Mouse (Mus musculus) right cerebral cortex, postnatal 25 days (tissue): ENCODE results near the gene Dppa2.
"Not testable (repeated sequence)": the region's sequence is repeated elsewhere in the genome, so short reads cannot be mapped to it uniquely, and the experiment has no call there.

Experiments
- DNase-seq: peaks from one replicate; pipeline ENCODE4 v3.0.0; 2022

Gene Dppa2

GRCm38 (mm10) chr16:48303509-48303908 is at the start of gene Dppa2:
Gene Dppa2 (plus strand): TSS chr16:48303908.
- DNase-seq = no peak

GRCm38 (mm10) chr16:48254584-48254983 is 49.1 kb upstream of the Dppa2 start:
- DNase-seq = no peak

GRCm38 (mm10) chr16:48259519-48259918 is 44.2 kb upstream of the Dppa2 start:
- no peak for DNase-seq

GRCm38 (mm10) chr16:48262901-48263300 is 40.8 kb upstream of the Dppa2 start:
- DNase-seq = no peak

GRCm38 (mm10) chr16:48265856-48266255 is 37.9 kb upstream of the Dppa2 start:
- no peak for DNase-seq

- no peak for DNase-seq
These were observed 26.8 kb upstream of the Dppa2 start for GRCm38 (mm10) chr16:48276940-48277339.

GRCm38 (mm10) chr16:48280883-48281282 is 22.8 kb upstream of the Dppa2 start:
- DNase-seq = no peak

- DNase-seq = no peak
These were observed 20.9 kb upstream of the Dppa2 start for GRCm38 (mm10) chr16:48282801-48283200.

GRCm38 (mm10) chr16:48283517-48283916 is 20.2 kb upstream of the Dppa2 start, which contains the start of gene Dppa4:
Gene Dppa4 (plus strand): TSS chr16:48283733.
- no peak for DNase-seq

GRCm38 (mm10) chr16:48285517-48285916 is 18.2 kb upstream of the Dppa2 start:
- no peak for DNase-seq

- no peak for DNase-seq
These were observed 6.1 kb upstream of the Dppa2 start for GRCm38 (mm10) chr16:48297384-48298136.

GRCm38 (mm10) chr16:48299884-48300283 is 3.8 kb upstream of the Dppa2 start:
- no peak for DNase-seq

- no peak for DNase-seq
These were observed 275 bp downstream of the Dppa2 start for GRCm38 (mm10) chr16:48303983-48304382.

GRCm38 (mm10) chr16:48308916-48309315 is 5.2 kb downstream of the Dppa2 start:
- DNase-seq = not testable (repeated sequence)

- no peak for DNase-seq
These were observed 6.4 kb downstream of the Dppa2 start for GRCm38 (mm10) chr16:48309912-48310630.

GRCm38 (mm10) chr16:48315294-48315693 is 11.6 kb downstream of the Dppa2 start:
- DNase-seq = no peak

GRCm38 (mm10) chr16:48320781-48321180 is 17.1 kb downstream of the Dppa2 start:
- no peak for DNase-seq

- no peak for DNase-seq
These were observed 19.4 kb downstream of the Dppa2 start for GRCm38 (mm10) chr16:48323133-48323532.

GRCm38 (mm10) chr16:48323602-48324345 is 20.1 kb downstream of the Dppa2 start:
- no peak for DNase-seq

- no peak for DNase-seq
These were observed 23.2 kb downstream of the Dppa2 start for GRCm38 (mm10) chr16:48326903-48327302.

- DNase-seq = no peak
These were observed 24.7 kb downstream of the Dppa2 start for GRCm38 (mm10) chr16:48328420-48328819.

GRCm38 (mm10) chr16:48331822-48332221 is 28.1 kb downstream of the Dppa2 start:
- no peak for DNase-seq

- DNase-seq = no peak
These were observed 31.6 kb downstream of the Dppa2 start for GRCm38 (mm10) chr16:48335326-48335725.

GRCm38 (mm10) chr16:48344193-48344592 is 40.5 kb downstream of the Dppa2 start:
- DNase-seq = no peak
